Mouse (Mus musculus) layer of hippocampus, adult 8-10 months (tissue): Measurements from ENCODE around the gene Sptbn1. TPM values are rescaled to one million over a fixed set of nuclear protein-coding genes. Genes with fewer than 3 reads are reported as not detected.

Source experiments
- DNase-seq, 2 experiments: peaks; one replicate each; pipeline ENCODE4 v3.0.0; 2022; ENCODE audit warnings: low spot score in 2 of 2
- total RNA-seq, 4 experiments: library from RNA; stranded (reverse); gene quantifications; 2 replicates each; pipeline ENCODE4 v1.2.4; 2022

Gene Sptbn1
- total RNA-seq, 4 experiments from 2014 or later = 536 to 568 (median 551) TPM

DNA sequence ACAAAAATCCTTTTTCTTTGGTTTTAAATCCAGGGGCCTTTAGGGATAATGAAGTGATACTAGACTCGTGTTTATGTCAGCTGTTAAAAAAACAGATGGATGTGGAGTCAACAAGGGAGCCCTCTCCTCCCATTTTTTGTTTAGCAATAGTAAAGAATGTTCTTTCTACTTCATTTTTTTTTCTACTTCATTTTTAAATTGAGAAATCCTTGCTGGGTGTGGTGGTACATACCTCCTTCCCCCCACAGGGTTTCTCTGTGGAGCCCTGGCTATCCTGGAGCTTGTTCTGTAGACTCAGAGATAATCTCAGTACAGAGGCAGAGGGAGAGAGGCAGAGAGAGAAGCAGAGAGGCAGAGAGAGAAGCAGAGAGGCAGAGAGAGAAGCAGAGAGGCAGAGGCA is 133.9 kb downstream of the Sptbn1 start:
- DNase-seq = no peak

DNA sequence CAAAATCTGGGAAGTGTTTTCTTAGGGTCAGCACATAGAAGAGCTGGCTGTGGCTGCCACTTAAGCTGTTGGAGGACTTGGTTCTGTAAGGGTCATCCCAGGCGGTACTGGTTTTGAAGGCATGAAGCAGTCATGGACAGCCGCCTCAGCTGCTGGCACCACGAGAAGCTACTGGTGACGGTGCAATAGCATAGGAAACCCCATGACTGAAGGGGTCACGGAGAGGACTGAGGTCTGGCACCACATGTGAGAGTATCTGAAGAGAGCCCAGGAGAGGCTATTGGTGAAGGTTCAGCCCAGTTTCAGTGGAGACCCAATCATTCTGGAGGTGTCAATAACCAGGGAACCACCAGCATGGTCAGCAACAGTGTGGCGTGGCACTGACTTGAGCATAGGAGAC is 135.4 kb downstream of the Sptbn1 start:
- no peak for DNase-seq

GRCm38 (mm10) chr11:30131640-30132039 is 136.3 kb downstream of the Sptbn1 start:
- DNase-seq = no peak

- DNase-seq = no peak
These were observed 138.6 kb downstream of the Sptbn1 start for GRCm38 (mm10) chr11:30129339-30129738.

DNA sequence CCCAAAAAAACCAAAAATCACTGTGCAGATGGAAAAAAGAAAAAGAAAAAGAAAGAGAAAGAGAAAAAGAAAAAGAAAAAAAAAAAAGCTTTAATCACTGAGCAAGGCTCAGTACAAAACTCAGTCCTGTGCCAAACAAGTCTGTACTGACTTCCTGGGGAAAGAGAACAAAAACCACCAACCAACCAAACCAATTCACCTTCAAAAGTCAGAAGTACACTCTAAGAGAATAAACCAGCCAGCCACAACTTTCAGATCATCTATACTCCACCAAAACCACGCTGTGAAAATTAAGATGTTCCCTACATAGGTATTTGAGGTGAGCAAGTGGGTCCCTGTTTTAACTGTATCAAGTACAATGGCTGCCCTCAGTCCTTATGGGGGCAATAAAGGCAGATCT is 141.1 kb downstream of the Sptbn1 start:
- DNase-seq = no peak

- no peak for DNase-seq
These were observed 149.9 kb downstream of the Sptbn1 start for GRCm38 (mm10) chr11:30118038-30118437.

- DNase-seq = no peak
These were observed 154.3 kb downstream of the Sptbn1 start for GRCm38 (mm10) chr11:30113631-30114030.

DNA sequence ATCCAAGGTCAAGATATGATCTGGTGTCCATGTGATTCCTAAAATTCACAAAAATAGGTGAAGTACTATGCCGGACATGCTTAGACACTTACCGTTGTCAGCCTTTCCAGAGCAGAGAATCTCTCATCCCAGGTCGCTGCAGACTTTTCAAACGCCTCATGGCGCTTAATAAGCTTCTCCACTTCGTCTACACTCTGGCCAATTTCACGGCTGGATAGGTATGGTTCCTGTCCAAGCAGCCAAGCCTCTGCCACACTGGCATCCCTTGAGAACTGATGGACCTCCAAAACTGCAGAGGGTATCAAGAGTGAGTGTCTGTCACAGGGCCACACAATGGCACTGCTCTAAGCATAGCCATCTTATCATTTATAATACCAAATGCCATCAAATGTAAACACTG is 157.3 kb downstream of the Sptbn1 start:
- DNase-seq = no peak

- DNase-seq = no peak
These were observed 163.8 kb downstream of the Sptbn1 start for GRCm38 (mm10) chr11:30104177-30104576.

DNA sequence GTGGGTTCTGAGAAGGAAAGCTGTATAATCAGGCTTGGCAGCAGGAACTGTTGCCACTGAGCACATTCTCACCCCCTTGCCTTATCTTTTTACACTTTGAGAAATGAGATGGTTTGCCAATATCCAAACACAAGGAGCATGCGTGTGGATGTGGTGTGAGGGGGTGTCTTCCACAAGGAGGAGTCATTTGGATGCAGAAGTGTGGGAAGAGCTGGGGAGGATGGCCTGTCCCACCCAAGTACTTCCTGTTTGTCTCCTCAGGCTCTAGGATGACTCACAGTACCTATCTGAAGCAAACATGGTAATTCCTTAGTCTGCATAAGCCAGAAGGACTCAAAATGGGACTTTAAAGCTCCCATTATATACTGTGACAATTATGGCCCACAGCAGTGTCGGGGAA is 165.4 kb downstream of the Sptbn1 start:
- DNase-seq = no peak

DNA sequence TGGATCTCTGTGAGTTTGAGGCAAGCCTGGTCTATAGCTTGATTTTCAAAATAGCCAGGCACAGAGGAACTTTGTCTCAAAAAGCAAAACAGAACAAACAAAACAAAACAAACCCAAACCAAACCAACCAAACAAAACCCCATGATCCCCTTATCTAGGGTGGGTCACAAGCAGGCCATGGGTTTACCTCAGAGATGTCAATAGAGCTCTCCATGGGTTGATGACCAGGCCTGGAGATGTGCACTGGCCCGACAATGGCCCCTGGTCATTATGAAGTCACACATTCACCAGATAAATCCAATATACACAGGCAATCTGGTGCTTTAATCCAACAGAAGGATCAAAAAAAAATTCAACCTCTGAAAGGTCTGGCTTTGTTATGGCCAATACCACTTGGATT is 166.2 kb downstream of the Sptbn1 start:
- no peak for DNase-seq

GRCm38 (mm10) chr11:30101162-30101561 is 166.8 kb downstream of the Sptbn1 start:
- DNase-seq = no peak

DNA sequence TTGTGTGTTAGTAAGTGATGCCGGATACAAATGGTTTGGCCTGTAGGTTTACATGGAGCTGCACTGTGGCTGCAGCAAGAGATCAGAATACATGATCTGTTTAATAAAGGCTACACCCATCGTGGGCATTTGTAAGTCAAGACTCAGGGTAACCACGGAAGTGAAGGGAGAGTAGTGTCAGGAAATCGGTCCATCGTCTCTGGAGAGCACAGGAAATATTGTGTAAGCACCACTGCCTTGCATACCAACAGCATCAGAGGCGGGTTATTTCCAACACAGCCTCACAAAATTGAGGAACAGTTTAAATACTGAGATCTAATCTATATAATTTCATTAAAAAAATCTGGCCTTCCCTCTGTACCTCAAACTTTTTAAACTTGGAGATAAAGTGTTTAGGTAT is 168.1 kb downstream of the Sptbn1 start:
- DNase-seq = no peak

DNA sequence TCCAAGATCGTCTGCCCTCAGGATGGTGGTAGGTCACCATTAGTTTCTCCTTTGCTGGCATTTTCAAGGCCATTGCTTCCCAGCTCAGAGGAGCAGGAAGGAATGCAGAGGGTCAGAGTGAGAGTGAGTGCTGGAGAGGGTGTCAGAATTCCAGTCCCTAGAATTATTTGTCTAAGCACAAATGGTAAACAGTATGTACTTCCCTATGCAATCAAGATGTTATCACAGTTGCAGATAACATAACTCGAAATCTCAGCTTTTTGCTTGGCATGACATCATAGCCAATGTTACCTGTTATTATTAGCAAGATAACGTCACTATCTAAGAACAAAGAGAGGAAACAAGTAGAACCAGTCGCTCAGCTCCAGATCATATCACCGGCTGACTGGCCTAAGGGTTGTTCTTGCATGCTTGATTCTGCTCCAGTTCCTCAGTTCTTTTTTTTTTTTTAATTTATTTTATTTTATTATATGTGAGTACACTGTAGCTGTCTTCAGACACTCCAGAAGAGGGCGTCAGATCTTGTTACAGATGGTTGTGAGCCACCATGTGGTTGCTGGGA is 172.7 kb downstream of the Sptbn1 start:
- DNase-seq = no peak

- DNase-seq = no peak
These were observed 176.1 kb downstream of the Sptbn1 start for GRCm38 (mm10) chr11:30091892-30092291.

- no peak for DNase-seq
These were observed 182.9 kb downstream of the Sptbn1 start for GRCm38 (mm10) chr11:30085114-30085513.

DNA sequence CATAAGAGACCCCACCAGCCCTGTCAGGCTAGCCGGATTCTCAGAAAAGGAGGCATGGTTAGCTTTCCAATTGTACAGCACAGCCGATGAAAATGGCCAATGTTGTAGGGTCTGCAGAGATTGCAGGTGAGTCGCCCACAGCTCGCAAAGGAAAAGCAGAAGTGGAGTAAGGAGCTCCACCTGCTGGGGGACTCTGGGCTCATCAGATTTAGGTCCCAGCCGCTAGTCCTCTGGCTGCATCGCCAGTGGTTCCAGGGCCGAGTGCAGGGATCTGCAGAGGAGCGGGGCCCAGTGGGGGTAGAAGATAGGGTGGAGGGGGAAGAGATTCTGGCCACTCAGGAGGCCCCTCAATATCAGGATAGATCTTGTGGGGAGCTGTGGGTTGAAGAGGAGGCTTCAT is 210.7 kb downstream of the Sptbn1 start:
- no peak for DNase-seq

Other genes starting within 250 kb of the Sptbn1 start
- 10 to 100 TPM; 19.4 to 32.4 (median 25.4) TPM for gene Eml6, start 242.1 kb downstream of the Sptbn1 start, total RNA-seq
- 1 to 10 TPM in 1 of 4 experiments, under 1 TPM in 3; 0.37 to 1.3 (median 0.57) TPM for gene 4930505A04Rik, start 203.7 kb upstream of the Sptbn1 start, total RNA-seq